Mouse (Mus musculus): ENCODE results near the gene Gm49387. TPM values are rescaled to one million over a fixed set of nuclear protein-coding genes. Genes with fewer than 3 reads are reported as not detected.

Gm49387 gene
- polyA plus RNA-seq, 1 experiment, result not detected

- no peak for TF ChIP-seq POLR2A (IDR thresholded peaks at IDR 0.05; ENCODE audit: low read depth, low read length)
- TF ChIP-seq CTCF (IDR thresholded peaks at IDR 0.05; ENCODE audit: borderline replicate concordance, insufficient read depth, low read length), result no peak
- no peak overlapping the region for H3K27ac ChIP-seq (ENCODE audit: insufficient read depth, low read length)
These were observed 70.3 kb downstream of the Gm49387 start for GRCm38 (mm10) chr14:31570131-31570951.

GRCm38 (mm10) chr14:31569151-31569631, 71.5 kb downstream of the Gm49387 start:
- H3K4me1 ChIP-seq (ENCODE audit: control insufficient read depth, insufficient read depth, low read length), result no peaks in the 10 kb centered on the region
- no peak overlapping the region for H3K4me3 ChIP-seq (ENCODE audit: insufficient read depth, low read length)
- TF ChIP-seq CTCF (IDR thresholded peaks at IDR 0.05; ENCODE audit: borderline replicate concordance, insufficient read depth, low read length) (no peak), POLR2A (IDR thresholded peaks at IDR 0.05; ENCODE audit: low read depth, low read length) (no peak)
- H3K27ac ChIP-seq (ENCODE audit: insufficient read depth, low read length), result no peak overlapping the region

More at GRCm38 (mm10) chr14:31570131-31570951, 70.3 kb downstream of the Gm49387 start:
- no peak overlapping the region for H3K4me3 ChIP-seq (ENCODE audit: insufficient read depth, low read length)
- H3K4me1 ChIP-seq (ENCODE audit: control insufficient read depth, insufficient read depth, low read length), result no peaks in the 10 kb centered on the region

DNA sequence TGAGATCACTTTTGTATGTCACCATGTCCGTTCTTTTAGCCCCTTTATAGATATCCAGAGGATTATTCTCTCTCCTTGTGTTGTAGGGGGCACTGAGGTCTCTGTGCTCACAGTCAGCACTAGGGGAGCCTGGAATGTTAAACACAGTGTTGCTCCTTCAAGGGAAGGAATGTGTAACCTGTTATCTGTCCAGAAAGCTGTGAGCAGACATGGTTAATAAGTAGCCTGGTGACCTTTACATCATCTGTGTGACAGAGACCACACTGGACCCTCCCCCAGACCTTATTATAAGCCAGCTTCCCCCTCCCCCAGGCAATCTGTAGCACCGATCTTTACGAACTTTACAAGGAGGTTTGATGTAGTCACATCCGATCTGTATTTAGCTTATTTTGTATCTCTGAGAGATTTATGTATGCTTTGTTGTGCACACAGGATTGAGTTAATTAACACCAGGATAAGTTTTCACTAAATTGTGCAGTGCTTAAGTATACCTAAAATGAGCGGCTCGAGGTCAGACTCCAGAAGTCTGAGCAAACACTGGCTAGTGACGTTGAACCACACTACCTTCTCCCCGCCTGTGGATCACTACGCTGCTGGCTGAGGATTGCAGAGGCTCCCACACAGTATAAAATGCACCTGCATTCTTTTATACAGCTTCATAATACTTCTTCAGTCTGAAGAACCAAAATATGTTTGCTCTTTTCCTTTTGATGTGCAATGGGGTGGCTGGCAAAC, 75.0 kb downstream of the Gm49387 start:
- Histone ChIP-seq H3K4me1 (ENCODE audit: control insufficient read depth, insufficient read depth, low read length) (no peaks in the 10 kb centered on the region), H3K4me3 (ENCODE audit: insufficient read depth, low read length) (no peak overlapping the region), H3K27ac (ENCODE audit: insufficient read depth, low read length) (no peak overlapping the region)
- TF ChIP-seq CTCF (IDR thresholded peaks at IDR 0.05; ENCODE audit: borderline replicate concordance, insufficient read depth, low read length) (no peak), POLR2A (IDR thresholded peaks at IDR 0.05; ENCODE audit: low read depth, low read length) (no peak)

DNA sequence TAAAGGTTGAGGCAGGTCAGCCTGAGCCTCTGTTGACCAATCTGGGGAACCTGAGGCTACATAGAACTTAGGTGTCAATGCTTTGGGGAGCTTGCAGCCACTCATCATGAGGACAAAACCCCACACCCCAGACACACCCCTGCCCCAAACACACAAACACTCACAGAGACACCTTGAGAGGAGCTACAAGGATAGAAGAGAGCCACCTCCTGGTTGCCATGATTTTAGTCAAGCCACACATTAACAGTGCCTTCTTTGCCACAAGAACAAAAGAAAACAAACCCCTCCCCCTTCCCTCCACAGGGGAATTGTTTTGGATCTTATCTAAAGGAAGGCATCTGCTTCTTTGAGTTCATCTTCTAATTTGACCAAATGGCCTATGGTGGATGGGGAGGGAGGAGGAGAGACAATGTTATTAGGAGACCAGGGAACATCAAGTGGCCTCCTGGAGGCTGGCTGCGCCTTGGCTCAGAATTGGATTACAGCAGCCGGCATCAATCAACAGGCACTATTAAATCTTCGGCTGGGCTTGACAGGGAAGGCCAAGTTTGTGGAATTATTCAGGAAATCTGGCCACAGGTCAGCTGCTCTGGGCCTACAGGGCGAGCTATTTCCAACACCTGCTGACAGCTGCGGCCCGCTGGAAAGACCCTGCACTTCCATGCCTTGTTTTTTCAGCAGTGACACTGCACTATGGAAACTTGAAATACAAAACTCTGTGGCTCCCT, 76.1 kb downstream of the Gm49387 start:
- H3K4me3 ChIP-seq (ENCODE audit: insufficient read depth, low read length), result no peak overlapping the region
- H3K4me1 ChIP-seq (ENCODE audit: control insufficient read depth, insufficient read depth, low read length), result no peaks in the 10 kb centered on the region
- TF ChIP-seq CTCF (IDR thresholded peaks at IDR 0.05; ENCODE audit: borderline replicate concordance, insufficient read depth, low read length) (no peak), POLR2A (IDR thresholded peaks at IDR 0.05; ENCODE audit: low read depth, low read length) (no peak)
- no peak overlapping the region for H3K27ac ChIP-seq (ENCODE audit: insufficient read depth, low read length)

DNA sequence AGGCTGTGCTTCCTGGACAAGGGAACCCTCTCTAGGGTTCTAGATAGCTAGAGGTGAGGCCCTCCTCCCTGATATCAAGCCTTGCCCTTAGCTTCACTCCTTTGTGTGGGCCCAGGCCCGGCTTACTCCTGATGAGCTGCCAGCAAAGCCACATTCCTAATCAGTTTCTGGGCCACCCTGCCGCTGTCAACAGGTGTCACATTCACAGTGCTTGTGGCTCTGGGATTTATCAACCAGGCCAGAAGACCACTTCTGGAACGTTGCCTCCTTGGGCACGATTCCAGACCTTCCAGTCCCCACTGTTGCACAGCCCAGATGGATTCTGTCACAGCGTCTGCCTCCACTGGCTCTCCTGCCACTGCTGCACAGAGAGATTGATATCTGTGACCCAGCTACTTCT, 79.8 kb downstream of the Gm49387 start:
- no peak for TF ChIP-seq CTCF (IDR thresholded peaks at IDR 0.05; ENCODE audit: borderline replicate concordance, insufficient read depth, low read length)
- no peak for TF ChIP-seq POLR2A (IDR thresholded peaks at IDR 0.05; ENCODE audit: low read depth, low read length)
- no peaks in the 10 kb centered on the region for H3K4me1 ChIP-seq (ENCODE audit: control insufficient read depth, insufficient read depth, low read length)
- no peak overlapping the region for H3K4me3 ChIP-seq (ENCODE audit: insufficient read depth, low read length)
- H3K27ac ChIP-seq (ENCODE audit: insufficient read depth, low read length), result no peak overlapping the region

DNA sequence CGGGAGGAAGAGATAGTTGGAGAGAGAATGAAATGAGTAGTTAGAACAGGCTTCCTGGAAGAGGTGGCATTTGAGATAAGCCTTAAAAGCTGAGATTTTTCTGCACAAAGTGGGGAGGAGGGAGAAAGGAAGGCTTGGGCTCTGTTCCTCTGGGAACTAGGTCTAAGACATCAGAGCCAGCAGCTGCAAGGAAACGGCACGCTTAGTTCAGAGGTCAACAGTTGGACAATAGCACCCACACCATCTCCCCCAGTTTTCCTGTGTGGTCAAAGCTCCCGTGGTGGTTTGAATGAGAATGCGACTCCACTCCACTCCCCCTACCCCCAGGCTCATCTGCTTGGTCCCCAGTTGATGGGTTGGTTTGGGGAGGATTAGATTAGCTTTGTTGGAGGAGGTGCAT, 81.5 kb downstream of the Gm49387 start:
- Histone ChIP-seq H3K4me3 (ENCODE audit: insufficient read depth, low read length) (no peak overlapping the region), H3K4me1 (ENCODE audit: control insufficient read depth, insufficient read depth, low read length) (no peaks in the 10 kb centered on the region), H3K27ac (ENCODE audit: insufficient read depth, low read length) (no peak overlapping the region)
- no peak for TF ChIP-seq POLR2A (IDR thresholded peaks at IDR 0.05; ENCODE audit: low read depth, low read length)
- no peak for TF ChIP-seq CTCF (IDR thresholded peaks at IDR 0.05; ENCODE audit: borderline replicate concordance, insufficient read depth, low read length)

DNA sequence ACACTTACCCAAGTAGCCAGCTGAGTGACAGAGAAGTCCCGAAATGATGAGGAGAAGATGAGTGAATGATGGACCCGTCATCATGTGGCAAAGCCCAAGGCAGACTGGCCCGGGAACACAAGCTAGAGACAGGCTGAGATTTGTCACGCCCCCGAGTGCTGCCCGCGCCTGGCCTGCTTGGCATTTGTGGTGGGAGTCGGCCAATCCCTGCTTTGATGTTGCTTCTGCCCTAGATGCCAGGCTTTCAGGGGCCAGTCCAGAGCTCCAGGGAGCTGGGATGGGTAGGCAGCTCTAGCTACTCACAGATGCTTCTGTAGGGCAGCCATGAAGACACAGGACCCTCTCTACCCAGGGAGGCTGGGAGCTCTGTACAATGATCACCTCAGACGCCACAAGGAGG, 82.9 kb downstream of the Gm49387 start:
- Histone ChIP-seq H3K4me1 (ENCODE audit: control insufficient read depth, insufficient read depth, low read length) (no peaks in the 10 kb centered on the region), H3K4me3 (ENCODE audit: insufficient read depth, low read length) (no peak overlapping the region), H3K27ac (ENCODE audit: insufficient read depth, low read length) (no peak overlapping the region)
- TF ChIP-seq POLR2A (IDR thresholded peaks at IDR 0.05; ENCODE audit: low read depth, low read length) (no peak), CTCF (IDR thresholded peaks at IDR 0.05; ENCODE audit: borderline replicate concordance, insufficient read depth, low read length) (no peak)

DNA sequence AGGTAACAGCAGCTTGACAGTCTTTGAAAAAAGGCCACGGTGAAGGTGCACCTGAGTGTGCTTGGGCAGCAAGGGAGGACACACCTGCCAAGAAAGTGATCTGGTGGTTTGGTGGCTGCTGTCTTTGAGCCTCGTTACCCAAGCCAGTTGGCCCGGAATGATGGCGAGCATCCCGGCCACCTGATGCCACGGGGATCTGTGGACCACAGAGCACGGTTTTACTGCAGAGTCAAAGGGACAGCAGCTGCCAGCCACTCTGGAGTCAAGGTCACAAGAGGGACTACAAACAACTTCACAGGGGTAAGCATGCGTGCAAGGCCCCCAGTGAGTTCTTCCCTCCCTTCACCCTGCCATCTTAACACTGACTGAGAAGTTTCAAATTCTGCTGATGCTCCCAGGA, 83.4 kb downstream of the Gm49387 start:
- TF ChIP-seq POLR2A (IDR thresholded peaks at IDR 0.05; ENCODE audit: low read depth, low read length), result no peak
- TF ChIP-seq CTCF (IDR thresholded peaks at IDR 0.05; ENCODE audit: borderline replicate concordance, insufficient read depth, low read length), result no peak
- Histone ChIP-seq H3K4me3 (ENCODE audit: insufficient read depth, low read length) (no peak overlapping the region), H3K4me1 (ENCODE audit: control insufficient read depth, insufficient read depth, low read length) (no peaks in the 10 kb centered on the region), H3K27ac (ENCODE audit: insufficient read depth, low read length) (no peak overlapping the region)

- no peaks in the 10 kb centered on the region for H3K4me1 ChIP-seq (ENCODE audit: control insufficient read depth, insufficient read depth, low read length)
- H3K4me3 ChIP-seq (ENCODE audit: insufficient read depth, low read length), result no peak overlapping the region
- no peak overlapping the region for H3K27ac ChIP-seq (ENCODE audit: insufficient read depth, low read length)
- TF ChIP-seq POLR2A (IDR thresholded peaks at IDR 0.05; ENCODE audit: low read depth, low read length) (no peak), CTCF (IDR thresholded peaks at IDR 0.05; ENCODE audit: borderline replicate concordance, insufficient read depth, low read length) (no peak)
These were observed 84.0 kb downstream of the Gm49387 start for GRCm38 (mm10) chr14:31556526-31557260.
